Mouse (Mus musculus) 3T3-L1 (cell line): ENCODE measurements around the gene Olfr312.
"Not testable (repeated sequence)": the region's sequence is repeated elsewhere in the genome, so short reads cannot be mapped to it uniquely, and the experiment has no call there.

ENCODE experiments used
- DNase-seq: peaks from one replicate; pipeline ENCODE4 v3.0.0-alpha.2; 2015; ENCODE audit warnings: low read depth, low spot score

Gene Olfr312

DNA sequence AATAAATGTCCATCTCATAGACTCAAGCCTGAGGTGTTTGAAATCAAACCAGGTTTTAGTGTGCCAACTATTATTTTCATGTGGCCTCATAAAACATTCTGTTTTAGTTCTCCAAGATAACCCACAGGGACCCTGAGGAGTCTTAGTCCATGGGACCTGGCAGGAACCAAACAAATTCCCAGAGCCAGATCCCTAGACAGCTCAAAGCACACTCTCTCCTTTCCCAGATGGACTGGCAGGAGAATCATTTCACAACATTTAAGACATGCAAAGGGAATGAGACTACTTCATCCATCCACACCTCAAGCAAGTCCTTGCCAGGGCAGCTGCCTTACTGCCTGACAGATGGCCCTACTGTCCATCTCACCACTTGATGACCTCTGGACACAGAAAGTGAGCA is at the start of gene Olfr312:
Gene Olfr312 (plus strand): TSS at position 301 of the 400 bp plus-strand sequence.
- not testable (repeated sequence) for DNase-seq

DNA sequence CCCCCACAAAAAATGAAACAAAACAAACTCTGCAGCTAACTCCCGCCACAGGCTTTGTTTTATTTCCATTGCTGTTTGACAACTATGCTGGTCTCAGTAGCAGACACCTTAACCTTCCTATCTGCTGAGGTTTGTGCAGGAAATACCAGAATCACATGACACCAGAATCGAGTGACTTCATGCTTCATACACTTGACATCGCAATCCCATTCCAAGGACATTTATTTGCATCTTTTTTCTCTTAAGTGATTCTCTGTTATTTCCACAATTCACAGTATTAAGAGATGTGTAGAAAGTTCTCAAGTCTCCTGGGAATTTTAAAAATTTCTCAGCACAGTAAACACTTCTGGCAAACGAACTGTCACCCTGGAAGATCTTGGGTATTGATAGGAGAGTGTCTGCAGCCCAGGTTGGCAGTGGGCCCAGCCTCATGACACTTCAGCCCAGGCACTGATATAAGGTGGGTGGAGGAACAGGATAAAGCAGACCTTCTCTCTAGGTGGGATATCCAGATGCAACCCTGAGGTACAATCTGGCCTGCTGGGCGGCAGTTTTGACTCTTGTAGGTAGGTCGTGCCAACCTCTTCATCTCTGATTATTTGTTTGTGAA is 46.5 kb upstream of the Olfr312 start, which contains the start of gene Olfr314:
Gene Olfr314 (plus strand): TSS at position 473 of the 610 bp plus-strand sequence.
- DNase-seq: no peak

DNA sequence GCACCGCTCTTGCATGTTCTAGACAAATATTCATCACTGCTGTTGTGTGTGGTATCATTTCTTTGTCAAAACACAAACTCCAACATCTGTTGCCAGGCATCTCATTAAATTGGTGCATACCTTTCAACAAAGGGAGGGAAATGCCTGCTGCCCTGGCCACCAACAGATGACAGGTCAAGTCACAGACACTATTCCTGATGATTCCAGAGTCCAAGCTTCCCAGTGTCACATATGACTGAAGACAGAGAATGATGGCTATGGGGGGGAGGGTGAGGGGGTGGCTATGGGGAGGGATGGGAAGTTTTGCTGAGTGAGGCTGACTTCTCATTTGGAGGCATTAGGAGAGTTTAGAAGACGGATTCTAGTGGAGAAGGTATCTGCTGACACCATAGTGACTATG is 44.9 kb upstream of the Olfr312 start:
- DNase-seq: no peak

DNA sequence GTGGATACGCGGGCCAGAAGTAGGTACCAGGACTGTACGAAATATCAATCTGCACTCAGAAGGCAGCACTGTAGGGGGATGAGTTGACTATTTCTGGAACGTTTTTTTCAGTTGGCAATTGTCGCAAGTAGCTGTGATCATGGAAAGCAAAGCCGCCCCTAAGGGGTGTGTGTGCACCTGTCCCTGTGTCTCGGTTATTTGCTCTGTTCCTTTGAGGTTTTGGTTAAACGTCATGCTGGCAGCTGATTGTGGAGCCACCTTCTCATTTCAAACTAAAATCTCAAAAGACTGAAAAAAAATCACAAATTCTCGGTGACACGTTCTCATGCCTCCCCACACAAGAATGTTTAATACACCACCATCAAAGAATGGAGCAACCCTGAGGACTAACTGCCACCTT is 41.4 kb upstream of the Olfr312 start:
- no peak for DNase-seq

DNA sequence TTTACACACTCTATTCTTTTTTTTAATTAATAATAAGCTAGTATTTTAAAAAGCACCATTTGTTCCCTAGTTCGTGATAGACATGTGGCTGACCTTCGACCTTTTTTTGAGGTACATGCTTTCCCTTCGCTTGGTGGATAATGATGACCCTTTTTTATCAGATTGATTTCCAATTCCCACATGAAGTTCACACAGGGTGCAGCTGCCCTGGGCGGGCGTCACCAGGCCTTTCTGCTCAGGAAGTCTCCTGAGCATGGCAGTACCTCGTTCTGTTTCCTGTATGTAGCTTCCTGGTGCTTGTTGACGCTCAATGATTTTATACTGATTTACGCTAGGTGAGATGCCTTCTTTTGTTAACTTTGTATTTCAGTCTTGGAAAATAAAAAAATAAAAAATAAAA is 40.7 kb upstream of the Olfr312 start:
- DNase-seq: no peak

DNA sequence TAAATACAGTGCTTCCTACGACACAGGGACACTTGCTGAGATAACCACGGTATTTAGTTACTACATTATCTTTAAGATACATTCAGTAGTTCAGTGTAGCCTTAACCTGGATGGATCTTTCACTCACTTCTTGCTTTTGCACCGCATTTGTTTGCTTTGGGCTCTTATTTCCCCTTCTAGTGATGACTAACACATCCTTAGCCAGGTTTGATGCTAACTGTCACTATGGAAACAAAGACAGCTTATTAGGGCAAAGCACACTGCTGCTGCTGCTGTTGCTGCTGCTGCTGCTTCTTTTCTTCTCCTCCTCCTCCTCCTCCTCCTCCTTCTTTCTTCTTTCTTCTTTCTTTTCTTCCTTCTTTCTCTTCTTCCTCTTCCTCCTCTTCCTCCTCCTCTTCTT is 39.5 kb upstream of the Olfr312 start:
- peak; percentile 35 for DNase-seq

DNA sequence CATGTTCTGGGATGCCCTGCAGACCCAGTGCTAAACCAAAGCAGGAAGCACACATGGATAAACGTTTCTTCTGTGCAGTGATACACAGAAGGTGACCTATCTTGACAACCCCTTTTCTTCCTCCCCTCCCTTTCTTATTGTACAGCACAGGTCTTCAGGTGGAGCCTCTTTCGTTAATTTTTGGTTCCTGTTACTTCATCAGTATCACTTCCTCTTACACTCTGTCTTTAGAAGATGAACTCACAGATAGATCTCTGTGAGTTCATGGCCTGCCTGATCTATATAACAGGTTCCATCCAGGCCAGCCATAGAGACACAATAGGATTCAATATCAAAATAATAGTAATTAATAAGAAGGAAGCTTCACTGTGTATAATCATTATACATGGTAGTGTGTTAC is 39.0 kb upstream of the Olfr312 start:
- DNase-seq: no peak

DNA sequence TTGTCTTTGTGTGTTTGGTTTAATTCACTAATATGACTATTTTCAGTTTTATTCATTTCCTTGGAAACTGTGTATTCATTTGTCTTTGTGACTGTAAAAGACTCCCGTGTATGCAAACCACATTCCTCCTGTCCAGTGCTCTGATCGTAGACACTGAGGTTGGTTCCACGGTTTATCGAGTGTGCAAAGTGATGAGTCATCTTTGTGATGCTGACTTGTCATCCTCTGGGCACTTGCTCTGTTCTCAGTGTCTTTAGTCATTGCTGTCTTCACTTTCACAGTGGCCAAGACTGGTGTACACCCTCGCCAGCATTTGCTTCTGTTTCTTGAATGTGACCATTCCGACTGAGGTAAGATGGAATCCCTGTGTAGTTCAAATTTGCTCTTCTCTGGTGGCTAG is 38.4 kb upstream of the Olfr312 start:
- DNase-seq: peak; percentile 47

DNA sequence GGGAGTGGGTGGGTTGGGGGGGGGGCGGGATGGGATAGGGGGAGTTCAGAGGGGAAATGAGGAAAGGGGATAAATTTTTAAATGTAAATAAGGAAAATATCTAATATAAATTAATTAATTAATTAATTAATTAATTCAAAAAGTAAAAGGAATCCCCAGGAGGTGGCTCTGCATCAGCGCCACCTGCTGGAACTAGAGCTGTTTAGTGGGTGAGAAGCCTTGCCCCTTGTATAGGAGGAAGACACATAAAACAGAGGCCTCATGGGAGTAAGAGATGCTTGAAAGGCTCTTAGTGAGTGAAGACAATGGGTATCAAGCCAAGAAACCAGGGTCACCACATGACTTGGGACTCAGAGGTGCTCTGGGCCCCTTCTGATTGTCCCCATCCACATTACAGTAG is 33.2 kb upstream of the Olfr312 start:
- DNase-seq: no peak

DNA sequence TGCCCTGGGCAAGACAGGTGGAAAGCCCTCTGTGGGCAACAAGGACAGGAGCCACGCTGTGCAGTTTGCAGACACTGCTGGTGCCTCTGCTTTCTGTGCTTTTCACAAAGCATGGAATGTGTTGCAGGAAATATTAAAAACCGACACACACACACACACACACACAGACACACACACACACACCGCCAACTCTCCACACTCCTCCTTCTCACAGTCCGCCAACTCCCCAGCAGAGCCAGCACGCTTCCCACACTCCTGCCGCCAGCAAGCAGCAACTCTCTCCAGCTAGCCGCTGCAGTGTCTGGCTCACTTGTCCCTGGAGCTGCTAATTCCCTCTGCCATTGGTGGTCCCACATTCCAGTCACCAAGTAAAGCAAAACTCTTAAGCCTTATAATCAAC is 32.2 kb upstream of the Olfr312 start:
- DNase-seq: no peak

DNA sequence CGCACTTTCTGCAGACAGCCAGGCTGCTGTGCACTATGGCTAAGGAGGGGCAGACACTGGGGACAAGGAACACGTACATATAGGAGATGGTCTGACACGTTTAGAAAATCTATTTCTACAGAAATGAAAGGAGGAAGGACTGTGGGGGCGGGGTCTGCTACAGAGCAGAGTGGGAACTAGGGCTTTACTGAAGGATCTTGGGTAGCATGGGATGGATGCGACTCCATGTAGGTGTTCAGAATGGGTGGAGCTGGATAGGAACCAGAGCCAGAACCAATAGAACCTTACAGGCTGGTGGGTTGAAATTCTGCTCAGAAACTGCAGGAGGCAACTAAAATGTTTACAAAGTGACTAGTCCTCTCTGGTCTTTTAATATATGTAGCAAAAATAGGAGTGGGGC is 29.3 kb upstream of the Olfr312 start:
- no peak for DNase-seq

DNA sequence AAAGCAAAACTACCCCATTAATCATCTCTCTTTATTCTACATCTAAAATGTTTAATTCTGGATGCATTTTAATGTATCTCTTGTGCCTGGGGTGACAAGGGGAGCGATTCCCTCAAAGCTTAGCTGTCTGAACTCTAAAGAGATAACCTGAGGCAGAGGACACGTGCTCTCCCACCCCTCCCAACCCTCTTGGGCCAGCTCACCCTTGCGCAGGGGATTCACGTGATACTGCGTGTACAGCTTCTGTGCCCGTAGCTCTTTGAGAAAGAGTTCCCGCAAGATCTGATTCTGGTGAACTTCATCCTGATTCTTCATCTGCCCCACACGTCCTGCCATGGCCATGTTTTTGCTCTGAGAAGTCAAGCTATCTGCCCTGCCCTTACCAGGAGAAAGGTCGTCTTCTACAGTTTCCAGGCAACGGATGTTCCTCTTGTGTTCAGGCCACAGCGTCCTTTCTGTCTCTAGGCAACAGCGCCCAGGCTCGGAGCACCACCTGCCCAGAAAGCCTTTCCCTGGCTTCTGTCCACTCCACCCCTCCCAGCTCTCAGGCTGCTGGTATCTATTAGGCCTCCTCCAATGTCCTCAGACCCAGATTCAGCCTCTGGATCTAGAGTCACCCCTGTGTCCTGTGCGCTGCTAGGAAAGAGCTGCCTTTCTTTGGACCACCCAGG is 27.3 kb upstream of the Olfr312 start, which contains the start of gene Fam183b:
Gene Fam183b (minus strand): TSS at position 403 of the 671 bp plus-strand sequence.
- no peak for DNase-seq

DNA sequence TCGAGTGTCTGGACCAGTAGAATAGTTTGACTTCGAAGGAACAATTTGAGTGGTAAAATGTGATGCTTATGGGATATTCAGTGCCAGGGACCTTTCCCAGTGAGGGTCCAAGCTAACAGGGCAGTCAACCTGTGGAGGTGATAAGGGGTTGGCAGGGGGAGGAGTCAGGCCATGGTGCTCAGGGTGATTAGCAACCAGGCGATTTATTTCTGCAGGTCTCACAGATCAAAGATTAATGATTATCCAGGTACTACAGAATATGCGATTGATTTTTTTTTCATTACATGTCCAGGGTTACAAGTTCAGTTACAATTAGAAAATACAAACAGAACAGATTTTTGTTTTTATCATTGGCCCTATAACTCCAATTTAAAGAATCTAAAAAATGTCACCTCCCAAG is 25.2 kb upstream of the Olfr312 start:
- DNase-seq: no peak

DNA sequence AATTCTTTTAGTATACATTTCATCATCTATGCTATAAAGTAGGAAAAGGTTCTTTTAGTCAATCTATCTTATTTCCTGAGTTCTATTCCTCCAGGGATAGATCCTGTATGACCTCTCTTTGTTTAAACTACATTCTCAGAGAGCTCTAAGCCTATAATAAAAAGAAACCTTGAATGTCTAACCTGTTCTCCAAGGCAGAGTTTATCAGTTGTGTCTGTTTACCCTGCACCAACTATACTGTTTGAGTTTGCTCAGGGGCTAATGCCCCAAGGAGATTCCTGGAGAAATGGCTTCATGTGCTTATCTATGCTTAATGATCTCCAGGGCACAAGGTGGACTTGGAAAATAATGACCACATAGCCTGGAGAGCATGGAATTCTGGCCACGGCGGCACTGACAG is 24.6 kb upstream of the Olfr312 start:
- DNase-seq: no peak

DNA sequence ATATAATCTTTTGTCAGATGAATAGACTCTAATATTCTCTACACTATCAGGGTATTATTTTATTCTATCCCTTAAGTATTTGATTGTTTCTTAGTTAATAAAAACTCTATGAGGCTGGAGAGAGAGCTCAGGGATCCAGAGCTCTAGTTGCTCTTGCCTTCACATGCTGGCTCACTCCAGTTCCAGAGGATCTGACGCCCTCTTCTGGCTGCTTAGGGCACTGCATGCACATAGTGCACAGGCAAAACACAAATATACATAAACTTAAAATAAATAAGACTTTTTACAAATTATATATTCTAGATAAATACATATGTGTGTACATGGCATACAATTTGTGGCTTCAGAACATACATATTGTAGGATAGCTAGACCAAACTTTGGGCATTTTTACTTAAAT is 17.0 kb upstream of the Olfr312 start:
- no peak for DNase-seq

DNA sequence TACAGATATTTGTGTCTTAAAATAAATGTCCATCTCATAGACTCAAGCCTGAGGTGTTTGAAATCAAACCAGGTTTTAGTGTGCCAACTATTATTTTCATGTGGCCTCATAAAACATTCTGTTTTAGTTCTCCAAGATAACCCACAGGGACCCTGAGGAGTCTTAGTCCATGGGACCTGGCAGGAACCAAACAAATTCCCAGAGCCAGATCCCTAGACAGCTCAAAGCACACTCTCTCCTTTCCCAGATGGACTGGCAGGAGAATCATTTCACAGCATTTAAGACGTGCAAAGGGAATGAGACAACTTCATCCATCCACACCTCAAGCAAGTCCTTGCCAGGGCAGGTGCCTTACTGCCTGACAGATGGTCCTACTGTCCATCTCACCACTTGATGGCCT is 14.3 kb upstream of the Olfr312 start, which contains the start of gene Olfr313:
Gene Olfr313 (plus strand): TSS at position 301 of the 400 bp plus-strand sequence.
- DNase-seq: not testable (repeated sequence)

DNA sequence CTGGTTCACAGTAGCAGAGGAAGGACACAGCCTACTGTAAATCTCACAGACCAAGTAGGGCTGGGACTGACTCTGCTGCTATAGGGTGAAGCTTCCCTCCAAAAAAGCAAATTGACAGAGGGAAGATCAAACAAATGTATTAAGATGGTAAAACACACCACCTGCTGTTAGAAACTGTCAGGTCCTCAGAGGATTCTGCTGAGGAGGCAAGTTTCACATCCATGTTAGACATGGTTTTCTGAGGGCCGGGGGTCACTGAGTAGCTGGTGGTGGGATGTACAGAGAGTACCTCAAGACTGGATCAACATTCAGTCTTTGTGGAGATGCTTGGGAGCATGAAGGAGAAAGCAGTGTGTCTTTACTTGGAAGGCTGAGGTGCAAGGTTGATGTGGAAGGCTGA is 13.4 kb upstream of the Olfr312 start:
- DNase-seq: no peak

DNA sequence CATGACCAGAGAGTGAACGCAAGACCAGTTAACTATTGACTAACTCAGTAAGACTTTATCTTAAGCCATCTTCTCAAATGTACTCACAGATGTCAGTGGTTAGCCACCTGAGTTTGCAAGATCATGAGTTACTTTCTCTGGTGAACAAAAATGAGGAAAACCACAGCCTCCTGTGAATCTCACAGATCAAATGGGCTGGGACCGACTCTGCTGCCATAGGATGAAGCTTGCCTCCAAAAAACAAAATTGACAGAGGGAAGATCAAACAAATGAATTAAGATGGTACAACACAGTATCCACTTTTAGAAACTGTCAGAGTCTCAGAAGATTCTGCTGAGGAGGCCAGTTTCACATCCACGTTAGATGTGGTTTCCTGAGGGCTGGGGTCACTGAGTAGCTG is 727 bp downstream of the Olfr312 start:
- no peak for DNase-seq

DNA sequence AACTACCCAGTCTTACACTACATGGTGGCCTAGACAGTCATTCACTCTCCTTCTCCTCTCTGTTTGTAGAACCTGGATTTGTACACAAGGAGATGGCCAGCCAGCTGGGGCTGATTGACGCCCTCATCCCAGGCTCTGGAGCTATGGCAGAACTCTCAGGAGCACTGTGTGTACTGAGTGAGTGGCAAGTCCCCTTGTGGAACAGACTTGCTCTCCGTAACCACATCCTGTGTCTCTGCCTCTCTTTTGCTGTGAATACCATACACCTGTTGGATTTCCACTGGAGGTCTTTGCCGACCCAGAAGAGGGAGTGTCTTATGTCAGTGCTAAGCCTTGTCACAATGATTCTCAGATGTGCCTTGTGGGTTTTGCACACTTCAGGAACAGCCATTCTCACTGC is 3.5 kb downstream of the Olfr312 start:
- DNase-seq: not testable (repeated sequence)

DNA sequence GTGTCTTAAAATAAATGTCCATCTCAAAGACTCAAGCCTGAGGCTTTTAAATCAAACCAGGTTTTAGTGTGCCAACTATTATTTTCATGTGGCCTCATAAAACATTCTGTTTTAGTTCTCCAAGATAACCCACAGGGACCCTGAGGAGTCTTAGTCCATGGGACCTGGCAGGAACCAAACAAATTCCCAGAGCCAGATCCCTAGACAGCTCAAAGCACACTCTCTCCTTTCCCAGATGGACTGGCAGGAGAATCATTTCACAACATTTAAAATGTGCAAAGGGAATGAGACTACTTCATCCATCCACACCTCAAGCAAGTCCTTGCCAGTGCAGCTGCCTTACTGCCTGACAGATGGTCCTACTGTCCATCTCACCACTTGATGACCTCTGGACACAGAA is 9.9 kb downstream of the Olfr312 start, which contains the start of gene Olfr311:
Gene Olfr311 (plus strand): TSS at position 301 of the 400 bp plus-strand sequence.
- not testable (repeated sequence) for DNase-seq

DNA sequence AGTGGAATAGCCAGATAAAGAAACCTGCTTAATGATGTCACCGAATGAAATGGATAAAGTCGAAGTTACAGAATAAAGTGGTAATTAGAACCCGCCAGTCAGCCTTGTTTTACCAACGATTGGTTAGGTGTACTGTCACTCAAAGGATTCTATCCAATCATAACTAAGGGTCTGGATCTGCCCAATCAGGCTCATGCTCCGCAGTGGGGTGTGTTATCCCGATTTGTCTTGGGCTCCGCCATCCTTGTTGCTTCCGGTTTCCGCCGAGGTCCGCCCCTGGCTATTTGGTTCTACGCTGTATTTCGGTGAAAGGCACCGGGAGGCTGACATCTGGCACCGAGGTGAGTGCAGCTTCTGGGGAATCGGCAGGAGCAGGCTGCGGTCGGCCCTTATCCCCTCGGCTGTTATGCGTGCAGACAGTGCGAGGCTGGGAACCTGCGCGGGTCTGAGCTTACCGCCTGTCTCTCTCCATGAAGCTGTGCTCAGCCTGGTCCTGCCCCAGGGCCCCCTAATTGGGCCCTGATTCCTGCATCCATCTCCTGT is 18.0 kb downstream of the Olfr312 start, which contains the start of gene Gm12258:
Gene Gm12258 (plus strand): TSS at position 240 of the 543 bp plus-strand sequence.
- DNase-seq: peak; percentile 99

DNA sequence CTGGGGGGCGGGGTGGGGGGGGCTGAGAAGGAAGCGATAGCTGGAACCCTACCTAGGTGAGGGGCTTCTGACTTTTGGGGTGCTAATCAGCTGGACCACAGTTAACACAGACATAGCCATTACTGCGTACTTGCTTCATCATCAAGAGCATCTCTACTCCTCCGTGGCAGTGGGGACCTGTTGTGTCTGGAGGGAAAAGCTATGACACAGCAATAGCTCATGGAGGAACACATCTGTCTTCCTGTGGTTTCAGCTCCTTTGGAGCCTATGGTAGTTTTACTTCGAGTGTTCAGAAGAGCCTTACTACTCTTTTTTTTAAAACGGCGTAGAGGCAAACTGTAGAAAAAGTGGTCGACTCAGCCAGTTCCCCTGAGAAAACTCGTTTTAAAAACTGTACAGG is 18.6 kb downstream of the Olfr312 start:
- DNase-seq: no peak

DNA sequence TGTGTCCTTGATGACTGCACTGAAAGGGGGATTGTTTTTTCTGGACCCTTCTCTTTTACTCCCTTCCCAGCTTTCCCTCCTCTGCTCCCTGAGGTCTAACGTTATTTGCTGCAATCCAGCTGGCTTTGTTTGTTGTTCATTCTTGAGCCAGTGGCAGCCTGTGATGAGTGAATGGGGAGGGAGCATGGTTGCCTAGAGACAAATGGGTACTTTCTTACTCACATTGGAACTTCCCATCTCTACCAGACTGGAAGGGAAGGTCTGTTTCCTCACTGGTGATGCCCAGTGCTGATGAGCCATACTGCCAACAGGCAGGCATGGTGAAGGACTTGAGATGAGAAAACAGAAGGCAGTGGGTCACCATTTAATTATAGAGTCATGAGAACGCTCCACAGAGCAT is 20.7 kb downstream of the Olfr312 start:
- peak; percentile 51 for DNase-seq
